Mouse (Mus musculus) cerebral cortex, adult 2 months (tissue): ENCODE data around the gene Slc1a3.

Experiments used
- WGBS: fragments of 180-500 bp; shearing (Covaris S2); methylation state at CpG from one replicate; pipeline ENCODE4 v1.1.7; 2018; 5-methylcytosine and 5-hydroxymethylcytosine counted together

The Slc1a3 gene

GRCm38 (mm10) chr15:8658086-8658980 lies 52.2 kb downstream of the Slc1a3 start:
- 50% methylated on average over 8 of the region's 8 CpGs for WGBS

DNA sequence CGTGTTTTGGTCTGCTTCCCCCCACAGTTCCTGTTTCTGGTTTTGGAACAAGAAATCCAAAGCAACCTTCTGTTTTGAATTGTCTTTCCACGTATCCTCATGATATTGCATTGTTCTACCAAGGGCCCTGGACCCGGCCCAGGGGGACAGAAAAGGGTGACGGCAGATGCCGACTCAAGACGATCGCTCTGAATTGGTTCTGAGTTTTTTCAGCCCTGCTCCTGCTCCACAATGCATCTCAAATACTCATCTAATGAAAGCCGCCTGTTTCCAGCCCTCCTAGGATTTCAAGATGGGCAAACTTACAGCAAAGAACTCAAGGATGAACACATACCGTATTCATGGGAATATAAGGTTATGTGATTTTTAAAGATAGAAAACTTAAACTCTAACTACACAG lies 55.3 kb downstream of the Slc1a3 start:
- 32% methylated on average over 9 of the region's 9 CpGs for WGBS

- 70% methylated on average over 8 of the region's 8 CpGs for WGBS
These were observed 57.9 kb downstream of the Slc1a3 start for GRCm38 (mm10) chr15:8652637-8653036.

DNA sequence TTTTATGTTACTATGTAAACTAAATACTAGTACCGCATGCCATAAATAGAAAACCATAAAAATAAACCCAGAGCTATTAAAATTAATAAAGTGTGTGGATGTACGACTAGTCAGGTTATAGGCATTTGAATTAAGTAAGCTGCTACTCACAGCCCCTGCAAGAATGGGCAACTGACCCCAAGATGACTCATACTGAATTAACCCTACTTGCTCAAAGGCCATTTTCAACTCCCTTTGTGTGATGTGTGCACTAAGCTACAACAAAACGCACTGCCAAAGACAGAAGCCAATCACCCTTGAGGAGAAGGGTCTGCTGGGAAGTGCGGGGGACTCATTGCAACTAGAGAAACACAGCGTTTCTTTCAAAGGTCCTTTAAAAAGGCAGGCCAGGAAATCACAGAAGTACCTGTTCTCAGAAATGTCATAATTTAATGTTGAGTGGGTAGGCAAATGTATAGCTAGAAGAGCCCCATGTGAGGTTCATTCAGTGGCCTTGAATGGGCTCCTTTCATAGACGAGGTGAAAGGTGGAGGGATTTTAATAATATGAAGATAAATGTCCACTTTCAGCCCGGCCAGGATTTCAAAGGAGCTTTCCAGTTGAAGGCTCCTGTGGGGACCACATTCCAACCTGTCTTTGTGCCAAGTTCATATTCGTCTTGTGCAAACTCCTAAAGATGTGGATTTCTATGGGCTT lies 66.4 kb downstream of the Slc1a3 start:
- 70% methylated on average over 8 of the region's 8 CpGs for WGBS

- WGBS, result 57% methylated on average over 2 of the region's 2 CpGs
These were observed 70.7 kb downstream of the Slc1a3 start for GRCm38 (mm10) chr15:8639856-8640255.

GRCm38 (mm10) chr15:8638568-8639325 lies 71.8 kb downstream of the Slc1a3 start:
- 86% methylated on average over 15 of the region's 15 CpGs for WGBS

- WGBS, result 78% methylated on average over 2 of the region's 2 CpGs
These were observed 73.3 kb downstream of the Slc1a3 start for GRCm38 (mm10) chr15:8637283-8637682.

GRCm38 (mm10) chr15:8635974-8636373 lies 74.6 kb downstream of the Slc1a3 start:
- WGBS, result 88% methylated on average over 15 of the region's 15 CpGs

DNA sequence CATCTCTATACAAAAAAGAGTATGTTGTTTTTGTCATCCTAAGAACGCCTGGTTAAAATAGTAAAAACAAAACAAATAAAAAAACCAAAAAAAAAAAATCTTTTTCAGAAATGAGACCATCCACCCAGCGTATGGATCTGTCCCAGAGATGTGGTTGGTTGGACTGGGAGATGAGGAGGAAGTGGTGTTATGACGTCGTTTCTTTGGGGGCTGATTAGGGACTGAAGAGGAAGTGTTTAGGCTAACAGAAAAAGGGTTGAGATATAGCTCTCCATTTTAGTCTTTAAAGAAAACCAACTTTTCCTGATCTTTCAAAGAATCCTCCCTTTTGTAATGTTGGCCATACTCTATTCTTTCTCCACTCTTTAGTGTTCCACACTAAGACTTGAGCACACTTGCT lies 75.8 kb downstream of the Slc1a3 start:
- 76% methylated on average over 4 of the region's 4 CpGs for WGBS

GRCm38 (mm10) chr15:8634355-8634754 lies 76.2 kb downstream of the Slc1a3 start:
- 59% methylated on average over 3 of the region's 3 CpGs for WGBS

DNA sequence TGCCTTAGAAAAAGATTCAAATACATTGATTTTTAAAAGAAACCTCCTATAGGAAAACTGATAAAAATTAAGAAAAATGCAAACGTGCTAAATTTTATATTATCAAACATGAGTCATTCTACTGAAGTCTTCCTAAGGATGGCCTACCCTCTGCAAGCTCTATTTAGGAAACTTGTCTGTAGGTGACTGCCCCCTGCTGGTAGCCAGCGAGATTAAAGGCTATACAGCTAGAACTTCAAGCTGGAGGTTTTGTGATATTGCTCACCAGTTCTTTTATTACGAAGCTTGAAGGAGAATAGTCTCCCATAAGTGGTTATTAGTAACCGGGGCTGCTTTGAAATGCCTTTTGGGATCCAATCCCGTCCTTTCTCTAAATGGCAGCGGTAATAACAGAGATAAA lies 77.2 kb downstream of the Slc1a3 start:
- WGBS, result 70% methylated on average over 6 of the region's 6 CpGs

DNA sequence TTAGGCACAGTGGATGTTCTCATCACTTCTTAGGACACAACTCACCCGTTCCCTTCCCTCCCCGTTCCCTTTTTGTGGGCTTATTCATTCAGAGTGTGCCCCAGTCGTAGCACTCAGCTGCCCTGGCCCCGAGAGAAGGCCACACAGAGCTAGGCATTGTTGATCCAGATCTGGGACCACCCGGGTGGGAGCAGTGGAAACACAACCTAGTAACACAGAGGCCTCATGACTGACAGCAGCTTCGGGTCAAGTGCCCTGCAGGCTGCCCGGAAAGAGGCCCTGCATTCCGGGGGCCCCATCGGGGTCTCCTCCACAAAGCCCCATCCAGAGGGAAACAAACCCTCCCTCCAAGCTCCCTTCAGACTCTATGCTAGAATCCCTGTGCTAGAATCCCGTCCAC lies 78.2 kb downstream of the Slc1a3 start:
- WGBS, result 53% methylated on average over 10 of the region's 10 CpGs

GRCm38 (mm10) chr15:8629317-8629831 lies 81.2 kb downstream of the Slc1a3 start:
- 2% methylated on average over 13 of the region's 13 CpGs for WGBS

DNA sequence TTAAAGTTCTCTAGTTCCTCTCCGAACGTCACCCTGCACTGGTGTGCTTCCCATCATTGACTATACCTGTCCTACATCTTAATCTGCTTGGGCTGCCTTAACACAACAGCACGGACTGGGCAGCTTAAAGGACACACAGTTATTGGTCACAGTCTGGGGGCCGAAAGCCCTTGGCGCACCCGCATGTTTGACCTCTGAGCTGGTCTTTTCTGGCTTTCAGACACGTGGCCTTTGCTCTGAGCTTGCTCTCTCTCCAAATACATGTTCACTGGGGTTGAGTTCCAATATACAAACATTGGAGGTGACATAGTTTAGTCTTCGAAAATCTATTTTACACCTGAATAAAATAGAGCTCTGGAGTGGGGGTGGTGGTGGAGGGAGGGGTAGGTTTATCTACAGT lies 82.4 kb downstream of the Slc1a3 start:
- WGBS, result 89% methylated on average over 8 of the region's 8 CpGs

DNA sequence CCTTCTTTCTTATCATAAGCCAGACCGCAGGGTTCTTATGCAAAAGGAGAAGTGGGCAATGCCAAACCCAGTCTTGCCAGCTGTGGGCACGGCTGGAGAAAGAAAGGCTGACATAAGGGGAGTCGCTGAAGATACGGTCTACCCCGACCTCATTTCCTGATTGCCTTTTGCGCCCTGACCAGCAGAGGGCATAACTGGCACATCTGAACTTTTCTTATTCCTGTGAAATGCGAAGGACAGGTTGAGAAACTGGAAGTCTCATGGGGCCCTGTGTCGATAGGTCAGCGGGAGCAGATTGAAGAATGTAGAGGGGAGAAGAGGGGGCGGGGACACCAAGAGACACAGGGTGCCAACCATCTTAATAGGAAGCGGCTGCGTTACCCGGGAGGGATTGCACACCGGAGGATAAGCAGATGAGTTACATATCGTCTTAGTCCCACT lies 83.4 kb downstream of the Slc1a3 start:
- under 1% methylated on average over 15 of the region's 15 CpGs for WGBS

DNA sequence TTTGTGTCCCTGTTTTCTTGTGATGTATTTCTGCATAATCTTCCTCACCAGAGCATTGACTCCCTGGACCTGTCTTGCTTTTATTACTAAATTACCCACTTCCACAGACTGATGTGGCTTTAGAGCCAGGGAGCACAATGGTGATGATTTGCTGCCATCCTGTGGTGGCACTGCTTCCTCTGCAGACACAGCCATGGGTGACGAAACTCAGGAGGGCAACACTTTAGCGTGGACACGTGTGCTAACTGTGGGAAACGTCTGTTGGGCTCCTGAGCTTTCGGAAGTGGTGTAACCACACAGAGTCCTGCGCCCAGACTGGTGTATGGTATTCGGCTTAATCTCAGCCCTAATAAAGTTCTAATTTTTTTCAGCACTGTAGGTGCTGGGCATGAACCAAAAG lies 85.2 kb downstream of the Slc1a3 start:
- WGBS, result 37% methylated on average over 7 of the region's 7 CpGs

DNA sequence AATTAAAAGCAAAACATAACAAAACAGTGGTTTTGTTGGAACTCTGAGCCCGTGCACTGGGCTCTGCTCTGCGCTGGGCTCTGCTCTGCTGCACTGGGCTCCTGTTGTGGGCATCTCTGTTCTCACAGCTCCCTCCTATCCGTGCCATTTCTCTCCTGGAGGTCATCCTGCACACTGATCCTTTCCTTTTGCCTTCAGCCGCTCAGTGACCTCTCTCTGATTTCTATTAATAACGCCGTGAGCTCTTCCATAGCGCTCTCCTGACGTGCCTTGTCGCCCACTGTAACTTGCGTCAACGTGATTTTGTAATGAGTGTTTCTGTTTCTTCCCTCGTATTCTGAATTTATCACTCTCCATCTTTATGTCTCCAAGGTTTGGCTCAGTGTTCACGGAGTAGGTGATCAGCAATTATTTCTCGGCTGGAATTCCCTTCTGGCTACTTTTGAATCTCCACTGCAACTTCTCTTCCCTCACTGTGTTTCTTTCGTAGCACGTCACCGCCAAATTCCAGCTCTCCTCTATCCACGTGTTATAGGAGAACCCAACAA lies 91.0 kb downstream of the Slc1a3 start:
- WGBS, result 87% methylated on average over 18 of the region's 18 CpGs

DNA sequence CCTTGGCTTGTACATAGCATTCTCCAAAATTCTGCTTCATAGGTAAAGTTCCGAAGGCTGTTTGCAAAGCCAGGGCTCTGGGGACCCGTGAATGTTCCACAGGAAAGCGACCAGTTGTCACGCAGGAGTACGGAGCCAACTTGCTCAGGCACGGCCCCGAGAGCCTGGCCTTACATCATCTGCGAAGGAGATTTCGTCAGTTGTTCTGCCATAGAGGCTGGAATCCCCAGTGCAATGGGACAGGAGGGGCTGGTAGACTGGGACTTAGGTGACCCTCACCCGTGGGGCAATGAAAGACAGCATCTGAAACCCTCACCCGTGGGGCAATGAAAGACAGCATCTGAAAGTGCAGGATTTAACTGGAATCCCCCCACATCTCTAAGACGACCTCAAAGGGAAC lies 94.3 kb downstream of the Slc1a3 start:
- WGBS, result 82% methylated on average over 12 of the region's 12 CpGs

DNA sequence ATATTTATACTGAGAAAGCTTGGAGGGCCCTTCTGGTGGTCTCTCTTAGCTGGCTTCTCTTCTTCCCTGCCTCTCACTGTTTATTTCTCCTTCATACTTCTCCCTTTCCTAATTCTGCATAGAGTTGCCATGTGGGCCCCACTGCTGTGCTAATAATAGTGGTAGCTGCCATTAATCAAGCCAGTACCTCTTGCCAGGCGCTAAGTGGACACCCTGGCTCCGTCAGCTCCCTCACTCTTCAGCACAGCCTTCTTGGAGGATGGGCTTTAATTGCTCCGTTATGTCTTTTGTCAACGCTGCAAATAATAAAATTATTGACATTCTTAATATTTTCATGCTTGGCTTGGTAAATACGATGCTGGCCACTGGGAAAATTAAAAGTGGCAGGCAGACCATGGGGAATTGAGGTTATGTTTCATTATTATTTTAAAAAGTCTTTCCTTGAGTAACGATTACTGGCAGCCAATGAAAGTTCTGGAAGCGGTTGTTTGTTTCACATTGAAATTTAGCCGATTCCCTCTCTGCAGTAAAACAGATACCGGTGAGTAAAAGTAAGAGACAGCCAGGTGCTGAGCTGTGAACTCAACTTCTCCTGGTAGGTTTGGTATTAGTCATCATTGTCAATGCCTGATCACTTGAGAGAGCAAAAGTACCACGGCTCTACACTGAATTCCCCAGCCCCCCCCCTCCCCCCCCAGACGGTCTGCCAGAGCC lies 94.9 kb downstream of the Slc1a3 start:
- WGBS, result 71% methylated on average over 11 of the region's 11 CpGs

DNA sequence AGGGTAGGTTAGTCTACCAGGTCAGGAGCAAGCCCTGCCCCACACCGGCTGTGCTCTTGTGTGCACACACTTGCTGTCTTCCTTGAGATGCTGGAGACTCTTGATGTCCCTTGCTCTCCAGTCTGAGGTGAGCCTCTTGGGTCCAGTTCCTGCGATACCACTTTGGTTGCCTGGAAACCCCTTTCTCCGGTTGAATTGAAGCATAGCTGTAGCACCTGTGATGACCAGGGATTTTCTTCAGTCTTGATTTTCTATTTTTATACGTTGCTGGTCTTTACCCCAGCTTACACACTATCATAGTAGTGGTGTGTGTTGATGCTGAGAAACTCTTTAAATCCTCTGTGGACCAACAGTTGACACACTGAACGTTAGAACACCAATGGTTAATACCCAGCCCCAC lies 95.9 kb downstream of the Slc1a3 start:
- WGBS, result 89% methylated on average over 5 of the region's 5 CpGs

GRCm38 (mm10) chr15:8605538-8606188 lies 104.9 kb downstream of the Slc1a3 start:
- WGBS, result 45% methylated on average over 6 of the region's 6 CpGs
